Mouse (Mus musculus) intestine, embryonic 14.5 days (tissue): ENCODE results near the gene Gm4924. TPM values are rescaled to one million over a fixed set of nuclear protein-coding genes. Genes with fewer than 3 reads are reported as not detected.

Experiments used
- ATAC-seq: fragments of 200-750 bp; cut with Nextera tagmentation; replicated peaks from 2 replicates; pipeline ENCODE4 v1.8.0; 2017; ENCODE audit warnings: low read depth, moderate number of reproducible peaks, moderate TSS enrichment, moderate library complexity; ENCODE audit not compliant: low FRiP score, low TSS enrichment
- DNase-seq: peaks from one replicate; pipeline ENCODE4 v3.0.0-alpha.2; 2018; ENCODE audit warnings: low spot score
- H3K27ac ChIP-seq: fragments of 300-500 bp; sonication (generic); 2 replicates; pipeline ENCODE4 v1.5.1; 2014; ENCODE audit warnings: low read depth, mild to moderate bottlenecking, control low read depth
- H3K27me3 ChIP-seq: fragments of 300-500 bp; sonication (generic); replicated peaks from 2 replicates; pipeline ENCODE4 v1.6.1; 2014; ENCODE audit warnings: low read length, control low read depth; ENCODE audit not compliant: control insufficient read depth, insufficient read depth
- H3K36me3 ChIP-seq: fragments of 300-500 bp; sonication (generic); 2 replicates; pipeline ENCODE4 v1.6.1; 2014; ENCODE audit warnings: low read length, control low read depth; ENCODE audit not compliant: control insufficient read depth, insufficient read depth
- H3K4me1 ChIP-seq: fragments of 300-500 bp; sonication (generic); replicated peaks from 2 replicates; pipeline ENCODE4 v1.6.1; 2014; ENCODE audit warnings: low read length, control low read depth, mixed read lengths; ENCODE audit not compliant: control insufficient read depth, insufficient read depth
- H3K4me2 ChIP-seq: fragments of 300-500 bp; sonication (generic); 2 replicates; pipeline ENCODE4 v1.6.1; 2014; ENCODE audit warnings: low read length
- H3K4me3 ChIP-seq: fragments of 300-500 bp; sonication (generic); 2 replicates; pipeline ENCODE4 v1.5.1; 2014; ENCODE audit warnings: low read depth, low read length, control low read depth, mixed read lengths
- H3K9ac ChIP-seq: fragments of 300-500 bp; sonication (generic); 2 replicates; pipeline ENCODE4 v1.6.1; 2014; ENCODE audit warnings: mild to moderate bottlenecking, low read length
- H3K9me3 ChIP-seq: fragments of 300-500 bp; sonication (generic); 2 replicates; pipeline ENCODE4 v1.6.1; 2016; ENCODE audit warnings: low read length, control low read depth; ENCODE audit not compliant: control insufficient read depth
- polyA plus RNA-seq: library from polyadenylated mRNA; unstranded; fragments of >200 nt; fragmentation: Nextera tagmentation; extraction: Ambion mirVana; gene quantifications from 2 replicates; pipeline ENCODE4 v1.2.1, GENCODE M21; 2014

Gm4924 gene
- polyA plus RNA-seq, 1 experiment from 2014 or later, result 10.8 TPM

DNA sequence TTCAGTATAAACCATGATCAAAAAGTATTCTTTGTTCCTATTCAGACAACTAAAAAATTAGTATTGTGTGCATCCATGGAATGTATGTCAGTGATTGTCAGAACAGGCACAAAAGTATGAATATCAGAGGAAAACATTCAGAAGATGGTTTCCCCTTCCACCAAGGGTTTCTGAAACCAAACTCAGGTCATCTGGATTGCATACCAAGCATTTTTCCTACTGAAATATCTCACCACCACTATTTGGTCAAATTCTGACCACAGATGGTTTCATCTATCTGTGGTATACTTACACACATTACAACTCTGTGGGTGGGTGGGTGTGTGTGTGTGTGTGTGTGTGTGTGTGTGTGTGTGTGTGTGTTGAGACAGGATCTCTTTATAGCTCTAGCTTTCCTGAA lies 69.6 kb downstream of the Gm4924 start:
- ATAC-seq (no peak), DNase-seq (no peak)
- Histone ChIP-seq H3K27me3 (no peaks in the 10 kb centered on the region), H3K36me3 (no peaks in the 10 kb centered on the region), H3K4me1 (no peaks in the 10 kb centered on the region), H3K9ac (no peak overlapping the region), H3K9me3 (no peaks in the 10 kb centered on the region), H3K4me2 (no peak overlapping the region), H3K27ac (no peak overlapping the region), H3K4me3 (no peak overlapping the region)

Other genes starting within 250 kb of the Gm4924 start
- 7.3 and 8.1 TPM in 2 replicates for gene AU041133, start 226.2 kb upstream of the Gm4924 start, polyA plus RNA-seq
- 13.0 and 15.9 TPM in 2 replicates for gene Zfp938, start 113.0 kb upstream of the Gm4924 start, polyA plus RNA-seq
- not detected in 2 replicates for gene 4932415D10Rik, start 37.7 kb upstream of the Gm4924 start, polyA plus RNA-seq
- not detected in 2 replicates for gene Gm1553, start 138.4 kb downstream of the Gm4924 start, polyA plus RNA-seq